Mouse (Mus musculus) retina, adult 2 months (tissue): ENCODE data around the gene Fam185a.

Source experiments
- DNase-seq: peaks from one replicate; pipeline ENCODE4 v3.0.0-alpha.2; 2012; ENCODE audit warnings: low read depth, low spot score

Fam185a gene

GRCm38 (mm10) chr5:21426666-21427065 is 1.9 kb downstream of the Fam185a start:
- no peak for DNase-seq

DNA sequence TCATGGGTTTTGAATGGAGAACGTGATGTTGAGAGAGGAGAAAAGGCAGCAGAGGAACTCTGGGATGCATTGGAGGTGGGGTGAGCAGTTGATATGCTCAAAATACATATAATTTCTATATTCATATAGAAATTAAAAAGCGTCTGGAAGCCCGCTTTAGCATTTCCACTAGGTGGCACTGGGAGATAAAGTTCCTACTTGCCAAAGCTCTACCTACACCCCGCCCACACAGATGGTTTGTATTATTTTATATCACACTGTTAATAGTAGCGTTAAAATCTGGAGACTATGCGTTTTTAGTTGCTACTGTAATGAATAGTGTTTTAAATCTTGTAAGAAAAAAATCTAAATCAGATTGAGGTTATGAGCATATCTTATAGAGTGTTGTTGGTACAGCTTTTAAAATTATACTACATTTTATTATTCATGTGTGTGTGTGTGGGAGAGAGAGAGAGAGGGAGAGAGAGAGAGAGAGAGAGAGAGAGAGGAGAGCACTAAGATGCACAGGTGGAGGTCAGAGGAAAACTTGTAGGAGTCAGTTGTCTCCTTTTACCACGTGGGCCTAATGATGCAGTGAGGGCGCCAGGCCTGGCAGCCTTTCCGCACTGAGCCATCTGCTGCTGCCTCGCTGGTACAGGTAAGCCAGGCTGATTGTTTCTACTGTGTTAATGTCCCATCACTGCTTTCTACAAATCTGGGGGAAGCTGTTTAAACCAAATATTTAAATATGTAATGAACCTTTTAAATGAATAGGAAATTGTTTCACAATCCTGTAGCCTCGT is 9.6 kb downstream of the Fam185a start:
- DNase-seq = peak; percentile 9

- DNase-seq = no peak
Observed at GRCm38 (mm10) chr5:21436471-21436975, 11.8 kb downstream of the Fam185a start.

DNA sequence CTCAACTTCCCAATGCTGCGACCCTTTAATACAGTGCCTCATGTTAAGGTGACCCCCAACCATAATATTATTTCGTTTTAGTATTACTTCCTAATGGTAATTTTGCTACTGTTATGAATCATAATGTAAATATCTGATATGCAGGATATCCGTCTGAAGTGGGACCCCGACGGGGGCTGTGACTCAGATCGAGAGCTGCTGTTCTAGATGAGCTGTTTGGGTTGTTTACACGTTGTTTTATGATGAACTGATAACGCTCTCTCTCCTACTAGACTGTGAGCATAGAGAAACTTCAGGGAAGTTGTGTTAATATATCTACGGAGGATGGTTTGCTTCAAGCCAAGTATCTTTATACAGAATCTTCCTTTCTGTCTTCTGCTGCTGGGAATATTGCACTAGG is 13.7 kb downstream of the Fam185a start:
- no peak for DNase-seq

GRCm38 (mm10) chr5:21439446-21440110 is 14.8 kb downstream of the Fam185a start:
- DNase-seq = no peak

- no peak for DNase-seq
Observed at GRCm38 (mm10) chr5:21440833-21441530, 16.2 kb downstream of the Fam185a start.

DNA sequence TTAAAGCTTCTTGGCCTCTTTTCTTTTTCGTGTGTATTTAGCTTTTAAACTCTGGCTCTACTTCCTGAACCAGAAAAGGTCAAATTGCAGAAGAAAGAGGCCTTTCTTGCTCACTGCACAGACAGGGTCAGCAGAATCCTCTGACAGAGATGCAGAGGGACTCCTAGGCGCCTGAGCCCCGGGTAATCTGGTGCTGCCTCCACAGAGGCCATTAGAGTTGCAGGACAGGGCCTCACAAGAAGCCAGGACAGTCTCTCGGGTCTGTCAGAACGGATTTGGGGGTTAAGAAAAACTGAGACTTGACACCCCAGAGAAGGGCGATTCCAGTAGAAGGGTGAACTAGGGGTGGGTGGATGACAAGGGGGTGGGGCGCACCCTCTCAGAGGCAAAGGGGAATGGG is 42.6 kb downstream of the Fam185a start:
- no peak for DNase-seq

DNA sequence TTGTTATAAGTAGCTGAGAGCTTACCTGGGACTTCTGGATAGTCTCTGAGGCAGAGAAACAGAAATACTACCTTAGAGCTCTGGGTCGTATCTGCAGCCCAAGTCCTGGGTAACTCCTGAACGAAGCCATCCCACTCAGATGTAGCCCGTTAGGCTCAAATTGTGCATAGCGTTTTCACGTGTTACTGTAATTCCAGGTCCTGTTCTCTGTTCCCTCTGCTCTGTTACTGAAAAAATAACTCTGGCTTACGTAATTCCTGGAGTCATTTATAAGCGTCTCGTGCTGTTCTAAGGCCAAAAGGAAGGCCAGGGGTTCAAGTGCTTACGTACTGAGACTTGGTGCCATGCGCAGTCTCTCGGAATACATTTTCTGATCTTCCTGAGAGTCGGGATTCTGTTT is 43.3 kb downstream of the Fam185a start:
- no peak for DNase-seq

- no peak for DNase-seq
Observed at GRCm38 (mm10) chr5:21478428-21478827, 53.7 kb downstream of the Fam185a start.

DNA sequence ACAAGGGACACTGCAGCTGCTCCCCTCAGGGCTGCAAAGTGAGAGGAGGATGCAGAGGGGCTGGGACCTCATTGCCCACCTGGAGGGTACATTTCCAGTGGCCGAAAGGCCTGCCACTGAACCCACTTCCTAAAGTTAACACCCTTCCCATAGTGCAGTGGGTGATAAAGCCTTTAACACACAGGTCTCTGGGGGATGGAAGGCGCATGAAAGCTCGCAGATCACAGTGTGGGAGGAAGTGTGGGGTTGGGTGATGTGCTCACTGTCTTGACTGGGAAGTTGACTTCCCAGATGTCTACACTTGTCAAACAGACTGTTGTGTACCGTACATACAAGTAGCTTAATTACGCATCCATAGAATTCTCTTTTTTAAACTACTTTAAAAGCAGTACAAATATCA is 55.0 kb downstream of the Fam185a start:
- no peak for DNase-seq

- DNase-seq = no peak
Observed at GRCm38 (mm10) chr5:21481521-21481920, 56.8 kb downstream of the Fam185a start.

GRCm38 (mm10) chr5:21482446-21483222 is 57.9 kb downstream of the Fam185a start:
- no peak for DNase-seq

GRCm38 (mm10) chr5:21483275-21483674 is 58.5 kb downstream of the Fam185a start:
- no peak for DNase-seq

GRCm38 (mm10) chr5:21485197-21485829 is 60.6 kb downstream of the Fam185a start:
- no peak for DNase-seq

DNA sequence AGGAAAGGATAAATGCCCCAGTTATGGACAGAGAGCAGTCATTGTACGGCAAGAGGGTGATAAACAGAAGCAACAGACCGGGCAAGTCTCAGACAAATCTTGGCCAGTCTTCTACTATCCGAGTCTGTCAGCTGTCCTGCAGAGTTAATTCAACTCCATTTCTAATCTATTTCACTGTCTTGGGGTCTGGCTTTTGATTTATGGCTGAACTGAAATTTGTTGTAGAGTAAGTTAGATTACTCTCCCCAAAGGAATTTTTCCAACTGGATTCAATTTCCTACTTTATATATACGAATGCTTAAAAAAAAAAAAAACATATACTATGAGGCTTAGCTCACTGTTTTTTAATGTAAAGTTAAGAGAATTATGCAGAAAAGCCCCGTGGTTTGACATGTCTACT is 62.0 kb downstream of the Fam185a start:
- DNase-seq = no peak

DNA sequence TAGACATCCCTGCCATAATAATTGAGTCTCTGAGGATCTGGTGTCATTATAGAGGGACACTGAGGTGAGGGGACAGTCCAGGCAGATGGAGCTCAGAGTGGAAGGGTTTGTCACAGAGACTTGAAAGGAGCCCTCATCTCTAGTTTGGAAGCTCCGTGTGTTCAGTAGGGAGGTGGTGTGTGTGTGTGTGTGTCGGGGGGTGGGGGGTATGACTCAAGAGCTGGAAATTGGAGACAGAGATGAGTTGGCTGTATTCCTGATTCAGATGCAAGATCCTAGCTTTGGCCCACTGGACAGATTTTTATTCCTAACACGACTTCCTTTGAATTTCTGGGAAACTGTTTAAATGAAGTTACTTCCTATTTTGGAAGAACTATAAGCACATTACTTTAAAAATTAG is 62.5 kb downstream of the Fam185a start:
- DNase-seq = no peak

- DNase-seq = no peak
Observed at GRCm38 (mm10) chr5:21487716-21488115, 63.0 kb downstream of the Fam185a start.

DNA sequence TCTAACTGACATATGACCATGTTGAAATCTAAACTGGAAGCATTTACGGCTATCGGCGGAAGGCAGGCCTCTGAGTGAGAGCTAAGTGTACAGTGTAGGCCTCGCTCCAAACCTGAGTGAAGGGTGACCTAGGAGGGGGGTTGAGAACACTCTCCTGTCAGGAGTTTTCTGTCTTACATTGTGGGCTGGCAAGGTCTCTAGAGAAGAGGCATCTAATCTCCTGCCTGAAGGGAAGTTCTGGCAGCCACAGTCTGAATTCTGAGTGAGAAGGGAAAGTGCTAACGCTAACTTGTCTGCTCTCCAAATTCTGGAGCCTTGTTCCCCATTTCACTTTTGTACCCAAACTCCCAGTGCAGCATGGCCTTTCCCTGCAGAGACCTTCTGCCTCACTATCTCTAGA is 63.7 kb downstream of the Fam185a start:
- DNase-seq = no peak

GRCm38 (mm10) chr5:21489135-21489534 is 64.4 kb downstream of the Fam185a start:
- no peak for DNase-seq

- DNase-seq = no peak
Observed at GRCm38 (mm10) chr5:21491469-21491868, 66.7 kb downstream of the Fam185a start.

DNA sequence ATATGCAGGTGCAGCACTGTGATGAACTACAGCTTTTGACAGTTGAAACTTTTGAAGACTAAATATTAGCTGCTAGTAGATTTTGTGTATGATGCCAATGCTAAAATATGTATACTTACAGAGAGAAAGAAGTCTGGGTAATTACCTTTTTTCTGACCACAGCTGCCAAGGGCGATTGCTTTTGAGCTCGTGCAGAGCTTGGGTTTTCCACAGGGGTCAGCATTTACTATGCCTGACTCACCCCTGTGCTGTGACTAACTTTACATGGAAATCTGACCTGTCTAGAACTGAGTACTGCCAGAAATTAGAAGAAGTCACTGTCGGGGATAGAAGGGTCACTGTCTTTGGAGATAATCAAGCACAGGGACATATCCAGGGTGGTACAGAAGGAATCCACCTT is 67.5 kb downstream of the Fam185a start:
- DNase-seq = no peak
